Mouse (Mus musculus) MEL (cell line): ENCODE data around the gene Gne.

Source experiments
- EP300 ChIP-seq, 2 experiments: IDR thresholded peaks; 2 replicates each; pipeline ENCODE4 v1.6.1; 2011; ENCODE audit warnings: improper control_type of control experiment in 2 of 2, low read length in 2 of 2, low read depth in 1 of 2, mild to moderate bottlenecking in 1 of 2
- MAZ ChIP-seq: IDR thresholded peaks from 2 replicates; pipeline ENCODE4 v1.6.1; 2012; ENCODE audit warnings: low read depth, mild to moderate bottlenecking, inconsistent platforms, low read length, improper control_type of control experiment
- MXI1 ChIP-seq: IDR thresholded peaks from 2 replicates; pipeline ENCODE4 v1.6.1; 2011; ENCODE audit warnings: mild to moderate bottlenecking, low read depth, low read length, improper control_type of control experiment
- NELFE ChIP-seq: IDR thresholded peaks from 2 replicates; pipeline ENCODE4 v1.6.1; 2011; ENCODE audit warnings: low read depth, low read length, improper control_type of control experiment
- POLR2A ChIP-seq, 2 experiments: IDR thresholded peaks; 2 replicates each; pipeline ENCODE4 v1.6.1; 2011 to 2012; ENCODE audit warnings: low read length in 2 of 2, mild to moderate bottlenecking in 2 of 2, control low read depth in 1 of 2, improper control_type of control experiment in 1 of 2, low read depth in 1 of 2, moderate library complexity in 1 of 2; ENCODE audit not compliant: control insufficient read depth in 1 of 2, insufficient read depth in 1 of 2, poor library complexity in 1 of 2
- TCF12 ChIP-seq: IDR thresholded peaks from 2 replicates; pipeline ENCODE4 v1.6.1; 2014; ENCODE audit warnings: low read depth, mild to moderate bottlenecking, inconsistent platforms, low read length, improper control_type of control experiment, moderate library complexity

DNA sequence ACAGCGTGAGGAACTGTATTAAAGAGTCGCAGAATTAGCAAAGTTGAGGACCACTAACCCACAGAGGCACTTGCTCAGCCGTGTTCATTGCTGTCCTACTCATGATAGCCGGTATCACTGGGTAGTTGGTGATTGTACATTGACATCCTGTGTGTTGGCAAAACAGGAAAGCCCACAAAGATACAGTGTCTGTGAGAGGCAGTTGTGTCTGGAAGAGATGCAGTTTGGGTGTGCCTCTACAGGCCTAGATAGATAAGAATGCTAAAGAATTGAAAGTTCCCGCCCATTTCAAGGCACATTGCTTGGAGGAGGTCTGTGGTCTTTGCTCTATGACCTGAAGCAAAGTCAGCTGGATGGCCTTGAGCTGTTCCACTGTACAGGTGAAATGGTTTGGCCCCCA is 79.9 kb downstream of the Gne start, which contains the start of gene Clta:
- TF ChIP-seq POLR2A (IDR thresholded peaks at IDR 0.05; ENCODE audit: control insufficient read depth in 1 of 2, insufficient read depth in 1 of 2, low read depth in 1 of 2, low read length in 2 of 2, poor library complexity in 1 of 2) (peak; percentile 35 to 76; a peak in 3 of 4 replicates), TCF12 (peak; percentile 89), MXI1 (no peak), EP300 (IDR thresholded peaks at IDR 0.05; ENCODE audit: low read depth in 1 of 2, low read length in 2 of 2) (peak; percentile 74 to 97), MAZ (no peak), NELFE (no peak)
